Mouse (Mus musculus): ENCODE results near the gene Pus7l.

The Pus7l gene

GRCm38 (mm10) chr15:94477287-94477686 lies 66.1 kb downstream of the Pus7l start:
- no peak for DNase-seq (ENCODE audit: low read depth)

- DNase-seq (ENCODE audit: low read depth), result no peak
Measured at GRCm38 (mm10) chr15:94475975-94476374, 67.4 kb downstream of the Pus7l start.

Data from induced T-regulatory cell, adult 2 months (primary cell).